Mouse (Mus musculus) G1E (cell line): ENCODE measurements around the gene Acot4.
"Not testable (repeated sequence)": the region's sequence is repeated elsewhere in the genome, so short reads cannot be mapped to it uniquely, and the experiment has no call there.

Experiments used
- CTCF ChIP-seq: IDR thresholded peaks from 2 replicates; pipeline ENCODE4 v1.5.1; 2012; ENCODE audit warnings: low read depth, low read length, inconsistent platforms, mixed read lengths
- GATA1 ChIP-seq: IDR thresholded peaks from 2 replicates; pipeline ENCODE4 v1.6.1; 2012; ENCODE audit warnings: borderline replicate concordance, low read length, inconsistent platforms, mixed read lengths
- GATA2 ChIP-seq: IDR thresholded peaks from 2 replicates; pipeline ENCODE4 v1.6.1; 2012; ENCODE audit warnings: low read depth, low read length, inconsistent platforms, borderline replicate concordance

- not testable (repeated sequence) for TF ChIP-seq GATA2, GATA1, CTCF
These were observed 28.8 kb upstream of the Acot4 start, which contains the start of gene Acot1 for GRCm38 (mm10) chr12:84009171-84009965.
